Mouse (Mus musculus): ENCODE measurements at regions not wholly inside any gene's neighbourhood (a gene's known extent, or its start where the extent isn't known, plus 50 kb on each side); places are given as distances from the start of the nearest gene placed in this dataset.
A peak's percentile ranks its signal among the peaks of the same experiment; 100 is the strongest.

DNA sequence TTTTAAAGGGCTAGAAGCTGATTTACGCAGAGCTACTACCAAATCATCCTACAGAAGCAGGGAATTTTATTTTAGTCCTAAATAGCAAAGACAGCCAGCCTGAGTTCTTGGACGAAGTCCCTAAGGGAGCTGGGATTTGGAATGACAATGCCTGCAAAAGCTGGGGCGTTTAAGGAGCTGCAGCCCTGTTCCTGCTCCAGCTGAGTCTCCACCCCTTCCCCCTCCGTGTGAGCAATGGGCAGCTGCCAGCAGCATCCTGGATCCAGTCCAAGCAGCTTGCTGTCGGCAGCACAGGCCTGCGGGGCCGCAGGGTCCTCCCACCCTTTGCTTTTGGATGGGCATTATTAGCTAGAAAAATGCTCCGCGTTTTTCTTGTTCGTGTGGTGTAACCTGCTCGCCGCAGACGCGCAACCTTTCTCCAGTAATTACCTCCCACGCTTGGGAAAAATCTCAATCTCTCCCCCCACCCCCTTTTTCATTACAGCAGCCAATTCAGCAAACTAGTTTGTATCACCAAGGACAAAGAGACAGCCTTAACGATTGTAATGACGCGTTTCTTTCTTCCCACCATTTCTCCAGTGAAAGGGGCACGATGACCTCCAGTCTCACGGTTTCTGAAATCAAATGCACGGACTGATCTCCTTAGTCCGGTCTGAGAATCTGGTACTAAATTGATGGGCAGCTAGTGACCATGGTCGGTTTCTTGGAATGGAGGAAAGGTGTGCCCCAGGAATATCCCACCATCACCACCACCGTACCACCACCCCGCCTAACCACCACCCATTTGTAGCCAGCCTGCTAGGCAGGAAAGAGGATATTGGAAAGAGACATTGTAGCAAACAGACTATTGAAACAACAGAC lies 78.5 kb upstream of the Med14 start:
- Histone ChIP-seq H3K4me2 (replicated peaks; ENCODE audit: low read depth, low read length) (peak overlapping the region; percentile 54), H3K4me1 (ENCODE audit: insufficient read depth, low read length) (no peaks in the 10 kb centered on the region), H3K27ac (ENCODE audit: low read length) (peak overlapping the region; percentile 89), H3K36me3 (ENCODE audit: insufficient read depth, low read length) (no peaks in the 10 kb centered on the region), H3K4me3 (ENCODE audit: low read length) (peak overlapping the region; percentile 33), H3K9ac (replicated peaks; ENCODE audit: low read length) (peak overlapping the region; percentile 60), H3K27me3 (ENCODE audit: insufficient read depth, low read length) (peaks cover 2% of the 10 kb centered on the region; the same call in 1 of the 2 replicates), H3K9me3 (ENCODE audit: low read length) (no peaks in the 10 kb centered on the region)
- WGBS = 27% methylated on average over 25 of the region's 25 CpGs
- peak; percentile 91 for ATAC-seq (ENCODE audit: low FRiP score, low TSS enrichment)

DNA sequence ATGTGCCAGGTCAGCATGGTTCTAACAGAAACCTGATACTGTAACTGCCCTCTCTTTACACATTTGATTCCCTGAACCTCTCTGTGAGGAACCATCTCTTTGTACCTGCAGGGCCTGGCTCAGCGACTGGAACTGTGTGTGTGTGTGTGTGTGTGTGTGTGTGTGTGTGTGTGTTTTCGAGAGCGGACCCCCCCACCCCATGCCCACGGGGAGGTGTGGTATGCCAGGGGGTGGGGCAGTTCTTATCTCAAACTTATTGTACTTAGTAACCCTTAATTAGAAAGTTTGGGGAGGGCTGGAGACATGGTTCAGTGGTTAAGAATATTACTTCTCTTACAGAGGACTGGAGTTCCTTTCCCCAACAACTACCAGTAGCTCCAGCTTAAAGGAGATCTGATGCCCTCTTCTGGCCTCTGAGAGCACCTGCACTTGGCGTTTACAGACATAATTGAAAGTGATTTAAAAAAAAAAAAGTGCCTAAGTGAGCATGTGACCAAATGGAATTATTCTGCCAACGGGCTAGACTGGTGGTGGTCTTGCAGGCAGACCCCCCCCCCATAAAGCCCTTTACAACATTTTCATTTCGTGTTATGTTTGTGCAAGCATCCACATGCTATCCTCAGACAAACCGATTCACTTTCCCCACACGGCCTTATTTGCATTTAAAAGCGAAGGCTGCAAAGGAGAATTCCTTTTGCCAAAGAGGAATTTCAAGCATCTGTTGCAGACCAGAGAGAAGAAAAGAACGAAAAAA lies 77.7 kb upstream of the Med14 start:
- Histone ChIP-seq H3K36me3 (ENCODE audit: insufficient read depth, low read length) (no peaks in the 10 kb centered on the region), H3K9me3 (ENCODE audit: low read length) (no peaks in the 10 kb centered on the region), H3K4me1 (ENCODE audit: insufficient read depth, low read length) (no peaks in the 10 kb centered on the region), H3K9ac (replicated peaks; ENCODE audit: low read length) (peak overlapping the region; percentile 60; the same call in 1 of the 2 replicates), H3K27me3 (ENCODE audit: insufficient read depth, low read length) (peaks cover 2% of the 10 kb centered on the region; the same call in 1 of the 2 replicates), H3K27ac (ENCODE audit: low read length) (peak overlapping the region; percentile 89), H3K4me3 (ENCODE audit: low read length) (peak overlapping the region; percentile 33), H3K4me2 (replicated peaks; ENCODE audit: low read depth, low read length) (peak overlapping the region; percentile 54)
- 23% methylated on average over 11 of the region's 11 CpGs for WGBS
- ATAC-seq (ENCODE audit: low FRiP score, low TSS enrichment) = peak; percentile 72

- no peak overlapping the region for H3K4me3 ChIP-seq (ENCODE audit: low read length)
- H3K27me3 ChIP-seq (ENCODE audit: insufficient read depth, low read length) = no peaks in the 10 kb centered on the region
- H3K9me3 ChIP-seq (ENCODE audit: low read length) = no peaks in the 10 kb centered on the region
- H3K4me2 ChIP-seq (replicated peaks; ENCODE audit: low read depth, low read length) = no peak overlapping the region
- H3K9ac ChIP-seq (replicated peaks; ENCODE audit: low read length) = no peak overlapping the region
- H3K4me1 ChIP-seq (ENCODE audit: insufficient read depth, low read length) = no peaks in the 10 kb centered on the region
- H3K27ac ChIP-seq (ENCODE audit: low read length) = no peak overlapping the region
- no peak for ATAC-seq (ENCODE audit: low FRiP score, low TSS enrichment)
- WGBS = 30% methylated on average over 1 of the region's 1 CpGs
- no peaks in the 10 kb centered on the region for H3K36me3 ChIP-seq (ENCODE audit: insufficient read depth, low read length)
These were observed 75.9 kb upstream of the Med14 start for GRCm38 (mm10) chrX:12837821-12838220.

DNA sequence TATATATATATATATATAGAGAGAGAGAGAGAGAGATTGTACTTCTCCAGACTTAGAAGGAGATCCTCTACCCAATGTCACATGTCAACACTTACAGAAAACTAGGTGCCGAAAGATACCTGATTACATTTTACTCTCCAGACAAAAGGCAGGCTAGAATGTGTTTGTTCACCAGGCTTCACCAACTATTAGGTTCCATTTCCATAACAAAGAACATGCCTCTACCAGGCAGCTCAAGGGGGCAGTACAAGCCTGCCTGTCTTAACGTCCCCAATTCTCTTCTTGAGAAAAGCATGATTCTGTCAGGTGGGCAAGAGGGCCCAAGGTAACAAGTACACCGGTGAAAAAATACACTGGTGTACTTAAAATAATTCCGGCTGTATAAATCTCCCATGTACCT lies 72.8 kb upstream of the Med14 start:
- no peaks in the 10 kb centered on the region; the same call in 1 of the 2 replicates for H3K27me3 ChIP-seq (ENCODE audit: insufficient read depth, low read length)
- no peak for ATAC-seq (ENCODE audit: low FRiP score, low TSS enrichment)
- no peak overlapping the region for H3K9ac ChIP-seq (replicated peaks; ENCODE audit: low read length)
- no peaks in the 10 kb centered on the region for H3K9me3 ChIP-seq (ENCODE audit: low read length)
- no peak overlapping the region for H3K4me3 ChIP-seq (ENCODE audit: low read length)
- no peaks in the 10 kb centered on the region for H3K4me1 ChIP-seq (ENCODE audit: insufficient read depth, low read length)
- H3K27ac ChIP-seq (ENCODE audit: low read length) = no peak overlapping the region
- H3K4me2 ChIP-seq (replicated peaks; ENCODE audit: low read depth, low read length) = no peak overlapping the region
- H3K36me3 ChIP-seq (ENCODE audit: insufficient read depth, low read length) = no peaks in the 10 kb centered on the region
- 69% methylated on average over 4 of the region's 4 CpGs for WGBS

DNA sequence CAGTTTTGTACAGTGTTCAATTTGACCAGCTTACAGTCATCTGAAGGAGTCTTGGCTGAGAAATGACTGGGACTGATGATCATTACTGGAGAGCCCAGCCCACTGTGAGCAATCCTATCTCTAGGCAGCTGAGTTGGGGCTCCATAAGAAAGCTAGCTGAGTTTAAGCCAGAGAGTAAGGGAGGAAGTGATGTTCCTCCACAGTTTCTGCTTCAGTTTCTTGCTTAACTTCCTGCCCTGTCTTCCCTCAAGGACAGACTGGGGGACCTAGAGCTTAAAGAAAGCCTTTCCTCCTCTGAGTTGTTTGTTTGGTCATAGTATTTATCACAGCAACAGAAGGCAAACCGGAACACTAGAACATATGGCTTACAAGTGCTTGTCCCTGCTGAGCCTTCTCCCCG lies 70.8 kb upstream of the Med14 start:
- no peak overlapping the region for H3K4me3 ChIP-seq (ENCODE audit: low read length)
- no peaks in the 10 kb centered on the region for H3K4me1 ChIP-seq (ENCODE audit: insufficient read depth, low read length)
- H3K27ac ChIP-seq (ENCODE audit: low read length) = no peak overlapping the region
- no peaks in the 10 kb centered on the region; the same call in 1 of the 2 replicates for H3K27me3 ChIP-seq (ENCODE audit: insufficient read depth, low read length)
- H3K9me3 ChIP-seq (ENCODE audit: low read length) = no peaks in the 10 kb centered on the region
- H3K4me2 ChIP-seq (replicated peaks; ENCODE audit: low read depth, low read length) = no peak overlapping the region
- no peak for ATAC-seq (ENCODE audit: low FRiP score, low TSS enrichment)
- H3K9ac ChIP-seq (replicated peaks; ENCODE audit: low read length) = no peak overlapping the region
- H3K36me3 ChIP-seq (ENCODE audit: insufficient read depth, low read length) = no peaks in the 10 kb centered on the region
- WGBS = 90% methylated on average over 2 of the region's 2 CpGs

- Histone ChIP-seq H3K36me3 (ENCODE audit: insufficient read depth, low read length) (no peaks in the 10 kb centered on the region), H3K4me3 (ENCODE audit: low read length) (no peak overlapping the region), H3K9ac (replicated peaks; ENCODE audit: low read length) (no peak overlapping the region), H3K27ac (ENCODE audit: low read length) (no peak overlapping the region), H3K27me3 (ENCODE audit: insufficient read depth, low read length) (no peaks in the 10 kb centered on the region; the same call in 1 of the 2 replicates), H3K4me1 (ENCODE audit: insufficient read depth, low read length) (no peaks in the 10 kb centered on the region), H3K9me3 (ENCODE audit: low read length) (no peaks in the 10 kb centered on the region), H3K4me2 (replicated peaks; ENCODE audit: low read depth, low read length) (no peak overlapping the region)
- 67% methylated on average over 3 of the region's 3 CpGs for WGBS
- no peak for ATAC-seq (ENCODE audit: low FRiP score, low TSS enrichment)
These were observed 67.3 kb upstream of the Med14 start for GRCm38 (mm10) chrX:12829165-12829564.

GRCm38 (mm10) chrX:12827299-12827872 lies 65.5 kb upstream of the Med14 start:
- Histone ChIP-seq H3K27me3 (ENCODE audit: insufficient read depth, low read length) (no peaks in the 10 kb centered on the region; the same call in 1 of the 2 replicates), H3K9me3 (ENCODE audit: low read length) (no peaks in the 10 kb centered on the region), H3K9ac (replicated peaks; ENCODE audit: low read length) (no peak overlapping the region), H3K4me2 (replicated peaks; ENCODE audit: low read depth, low read length) (no peak overlapping the region), H3K4me1 (ENCODE audit: insufficient read depth, low read length) (no peaks in the 10 kb centered on the region), H3K27ac (ENCODE audit: low read length) (no peak overlapping the region), H3K36me3 (ENCODE audit: insufficient read depth, low read length) (no peaks in the 10 kb centered on the region), H3K4me3 (ENCODE audit: low read length) (no peak overlapping the region)
- ATAC-seq (ENCODE audit: low FRiP score, low TSS enrichment) = no peak
- 85% methylated on average over 4 of the region's 4 CpGs for WGBS

DNA sequence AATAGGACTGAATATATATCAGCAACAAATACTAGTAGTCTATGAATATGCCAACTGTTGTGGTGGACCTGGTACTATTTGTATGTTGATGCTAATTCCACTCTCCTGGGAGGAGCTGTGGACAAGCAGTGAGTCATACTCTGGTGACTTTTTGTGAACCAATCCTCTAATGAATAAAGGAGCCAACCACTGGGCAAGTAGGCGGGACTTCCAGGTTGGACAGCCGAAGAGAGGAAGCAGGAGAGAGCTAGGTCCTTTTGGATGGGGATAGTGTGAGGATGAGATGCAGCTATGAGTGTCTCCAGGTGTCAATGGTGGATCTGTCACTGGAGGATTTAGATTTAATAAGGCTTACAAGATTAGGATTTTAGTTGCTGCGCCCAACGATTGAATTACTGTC lies 64.8 kb upstream of the Med14 start:
- 90% methylated on average over 4 of the region's 4 CpGs for WGBS
- Histone ChIP-seq H3K36me3 (ENCODE audit: insufficient read depth, low read length) (no peaks in the 10 kb centered on the region), H3K27me3 (ENCODE audit: insufficient read depth, low read length) (no peaks in the 10 kb centered on the region; the same call in 1 of the 2 replicates), H3K27ac (ENCODE audit: low read length) (no peak overlapping the region), H3K4me2 (replicated peaks; ENCODE audit: low read depth, low read length) (no peak overlapping the region), H3K9me3 (ENCODE audit: low read length) (no peaks in the 10 kb centered on the region), H3K9ac (replicated peaks; ENCODE audit: low read length) (no peak overlapping the region), H3K4me3 (ENCODE audit: low read length) (no peak overlapping the region), H3K4me1 (ENCODE audit: insufficient read depth, low read length) (no peaks in the 10 kb centered on the region)
- no peak for ATAC-seq (ENCODE audit: low FRiP score, low TSS enrichment)

DNA sequence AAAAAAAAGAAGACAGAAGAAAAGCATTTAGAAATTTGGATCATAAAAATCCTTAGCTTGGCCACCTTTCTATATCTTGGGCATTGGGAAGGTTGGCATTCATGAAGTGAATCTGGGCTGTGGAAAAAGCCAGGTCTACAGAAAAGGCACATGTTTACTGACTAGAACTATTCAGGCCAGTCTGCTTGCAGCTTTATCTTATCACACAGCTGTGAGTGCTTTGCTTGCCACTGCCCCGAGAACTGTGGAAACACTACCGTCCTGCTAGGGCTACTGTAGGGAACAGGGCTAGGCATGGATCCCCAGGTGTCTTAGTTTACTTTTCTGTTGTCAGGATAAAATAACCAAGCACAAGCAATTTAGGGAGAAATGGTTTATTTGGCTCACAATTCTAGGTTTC lies 63.4 kb upstream of the Med14 start:
- WGBS = 61% methylated on average over 2 of the region's 2 CpGs
- H3K9ac ChIP-seq (replicated peaks; ENCODE audit: low read length) = no peak overlapping the region
- no peak for ATAC-seq (ENCODE audit: low FRiP score, low TSS enrichment)

More for the DNA sequence above, 63.4 kb upstream of the Med14 start:
- no peak overlapping the region for H3K27ac ChIP-seq (ENCODE audit: low read length)
- H3K4me3 ChIP-seq (ENCODE audit: low read length) = no peak overlapping the region
- no peaks in the 10 kb centered on the region; the same call in 1 of the 2 replicates for H3K27me3 ChIP-seq (ENCODE audit: insufficient read depth, low read length)
- H3K4me2 ChIP-seq (replicated peaks; ENCODE audit: low read depth, low read length) = no peak overlapping the region
- no peaks in the 10 kb centered on the region for H3K9me3 ChIP-seq (ENCODE audit: low read length)
- no peaks in the 10 kb centered on the region for H3K4me1 ChIP-seq (ENCODE audit: insufficient read depth, low read length)
- H3K36me3 ChIP-seq (ENCODE audit: insufficient read depth, low read length) = no peaks in the 10 kb centered on the region

All from kidney, embryonic 16.5 days (tissue).